Mouse (Mus musculus) MEL (cell line): Measurements from ENCODE around the gene Ttc36. TPM values are rescaled to one million over a fixed set of nuclear protein-coding genes. Genes with fewer than 3 reads are reported as not detected.

Source experiments
- DNase-seq: peaks from one replicate; pipeline ENCODE4 v3.0.0; 2011; ENCODE audit warnings: low read depth, low spot score
- H3K27ac ChIP-seq: 2 replicates; pipeline ENCODE4 v1.5.1; 2012; ENCODE audit warnings: low read depth, mild to moderate bottlenecking, control low read depth, low read length, moderate library complexity; ENCODE audit not compliant: control insufficient read depth
- H3K27me3 ChIP-seq, 2 experiments: fragments of 150-350 bp in 1 of 2; sonication (generic) in 1 of 2; 2 replicates each; pipeline ENCODE4 v1.6.1; 2012; ENCODE audit warnings: low read length in 2 of 2, mild to moderate bottlenecking in 2 of 2, improper control_type of control experiment in 1 of 2, moderate library complexity in 1 of 2; ENCODE audit not compliant: insufficient read depth in 2 of 2, control insufficient read depth in 1 of 2
- H3K36me3 ChIP-seq, 2 experiments: 2 replicates each; pipeline ENCODE4 v1.6.1; 2012 to 2014; ENCODE audit warnings: low read length in 2 of 2, improper control_type of control experiment in 1 of 2, inconsistent platforms in 1 of 2, mild to moderate bottlenecking in 1 of 2; ENCODE audit not compliant: insufficient read depth in 2 of 2, control insufficient read depth in 1 of 2
- H3K4me1 ChIP-seq, 2 experiments: fragments of 150-350 bp in 1 of 2; sonication (generic) in 1 of 2; 2 replicates each; pipeline ENCODE4 v1.6.1; 2012; ENCODE audit warnings: low read length in 2 of 2, improper control_type of control experiment in 1 of 2, mild to moderate bottlenecking in 1 of 2; ENCODE audit not compliant: insufficient read depth in 2 of 2, control insufficient read depth in 1 of 2
- H3K4me3 ChIP-seq, 2 experiments: fragments of 150-350 bp in 1 of 2; sonication (generic) in 1 of 2; 2 replicates each; pipeline ENCODE4 v1.5.1; 2012; ENCODE audit warnings: low read depth in 2 of 2, low read length in 2 of 2, mild to moderate bottlenecking in 2 of 2, moderate library complexity in 2 of 2, control low read depth in 1 of 2, improper control_type of control experiment in 1 of 2; ENCODE audit not compliant: control insufficient read depth in 1 of 2, insufficient read depth in 1 of 2
- H3K79me2 ChIP-seq: 2 replicates; pipeline ENCODE4 v1.6.1; 2012; ENCODE audit warnings: mild to moderate bottlenecking, low read length, moderate library complexity; ENCODE audit not compliant: control insufficient read depth, poor library complexity, insufficient read depth
- H3K9ac ChIP-seq: 2 replicates; pipeline ENCODE4 v1.6.1; 2012; ENCODE audit warnings: low read depth, mild to moderate bottlenecking, control low read depth, low read length, moderate library complexity; ENCODE audit not compliant: control insufficient read depth, poor library complexity, severe bottlenecking
- H3K9me3 ChIP-seq: fragments of 150-350 bp; sonication (generic); replicated peaks from 2 replicates; pipeline ENCODE4 v1.6.1; 2012; ENCODE audit warnings: mild to moderate bottlenecking, low read length, improper control_type of control experiment, moderate library complexity; ENCODE audit not compliant: insufficient read depth
- BHLHE40 ChIP-seq: IDR thresholded peaks from 2 replicates; pipeline ENCODE4 v1.6.1; 2012; ENCODE audit warnings: low read depth, mild to moderate bottlenecking, inconsistent platforms, low read length, improper control_type of control experiment, borderline replicate concordance
- CHD1 ChIP-seq: IDR thresholded peaks from 2 replicates; pipeline ENCODE4 v1.6.1; 2012; ENCODE audit warnings: low read depth, mild to moderate bottlenecking, inconsistent platforms, low read length, improper control_type of control experiment
- CHD2 ChIP-seq: IDR thresholded peaks from 2 replicates; pipeline ENCODE4 v1.6.1; 2011; ENCODE audit warnings: low read length, improper control_type of control experiment
- CTCF ChIP-seq, 3 experiments: IDR thresholded peaks in 2 of 3; conservative IDR thresholded peaks in 1 of 3; 2 replicates each; pipeline ENCODE4 v1.5.1; 2011 to 2012; ENCODE audit warnings: low read length in 3 of 3, low read depth in 2 of 3, mild to moderate bottlenecking in 2 of 3, improper control_type of control experiment in 1 of 3, inconsistent platforms in 1 of 3, mixed read lengths in 1 of 3, moderate library complexity in 1 of 3; ENCODE audit not compliant: control insufficient read depth in 1 of 3, insufficient read depth in 1 of 3, poor library complexity in 1 of 3, severe bottlenecking in 1 of 3
- E2F4 ChIP-seq: IDR thresholded peaks from 2 replicates; pipeline ENCODE4 v1.6.1; 2011; ENCODE audit warnings: low read depth, low read length, improper control_type of control experiment, borderline replicate concordance
- EP300 ChIP-seq, 2 experiments: IDR thresholded peaks; 2 replicates each; pipeline ENCODE4 v1.6.1; 2011; ENCODE audit warnings: improper control_type of control experiment in 2 of 2, low read length in 2 of 2, low read depth in 1 of 2, mild to moderate bottlenecking in 1 of 2
- ETS1 ChIP-seq: IDR thresholded peaks from 2 replicates; pipeline ENCODE4 v1.6.1; 2012; ENCODE audit warnings: low read depth, mild to moderate bottlenecking, inconsistent platforms, low read length, improper control_type of control experiment, moderate library complexity
- GABPA ChIP-seq: IDR thresholded peaks from 2 replicates; pipeline ENCODE4 v1.6.1; 2012; ENCODE audit warnings: low read depth, mild to moderate bottlenecking, inconsistent platforms, low read length, improper control_type of control experiment, moderate library complexity
- GATA1 ChIP-seq: IDR thresholded peaks from 2 replicates; pipeline ENCODE4 v1.6.1; 2011; ENCODE audit warnings: low read depth, low read length, improper control_type of control experiment
- HCFC1 ChIP-seq: IDR thresholded peaks from 2 replicates; pipeline ENCODE4 v1.6.1; 2012; ENCODE audit warnings: low read depth, mild to moderate bottlenecking, inconsistent platforms, low read length, improper control_type of control experiment, moderate library complexity
- MAX ChIP-seq: IDR thresholded peaks from 2 replicates; pipeline ENCODE4 v1.6.1; 2011; ENCODE audit warnings: low read length, improper control_type of control experiment
- MXI1 ChIP-seq: IDR thresholded peaks from 2 replicates; pipeline ENCODE4 v1.6.1; 2011; ENCODE audit warnings: mild to moderate bottlenecking, low read depth, low read length, improper control_type of control experiment
- MYB ChIP-seq: IDR thresholded peaks from 2 replicates; pipeline ENCODE4 v1.6.1; 2011; ENCODE audit warnings: mild to moderate bottlenecking, low read depth, low read length, improper control_type of control experiment
- NELFE ChIP-seq: IDR thresholded peaks from 2 replicates; pipeline ENCODE4 v1.6.1; 2011; ENCODE audit warnings: low read depth, low read length, improper control_type of control experiment
- NRF1 ChIP-seq: IDR thresholded peaks from 2 replicates; pipeline ENCODE4 v1.6.1; 2014; ENCODE audit warnings: low read depth, mild to moderate bottlenecking, inconsistent platforms, low read length, improper control_type of control experiment, moderate library complexity; ENCODE audit not compliant: poor library complexity, insufficient read depth, severe bottlenecking
- POLR2AphosphoS5 ChIP-seq: IDR thresholded peaks from 2 replicates; pipeline ENCODE4 v1.6.1; 2012; ENCODE audit warnings: low read depth, borderline replicate concordance, mild to moderate bottlenecking, inconsistent platforms, low read length, moderate library complexity, mixed read lengths
- RCOR1 ChIP-seq: IDR thresholded peaks from 2 replicates; pipeline ENCODE4 v1.6.1; 2012; ENCODE audit warnings: low read depth, mild to moderate bottlenecking, inconsistent platforms, low read length, improper control_type of control experiment
- SMC3 ChIP-seq: IDR thresholded peaks from 2 replicates; pipeline ENCODE4 v1.6.1; 2011; ENCODE audit warnings: low read depth, low read length, improper control_type of control experiment
- TAL1 ChIP-seq: IDR thresholded peaks from 2 replicates; pipeline ENCODE4 v1.6.1; 2012; ENCODE audit warnings: mild to moderate bottlenecking, inconsistent platforms, low read length, moderate library complexity, mixed read lengths
- TBP ChIP-seq: IDR thresholded peaks from 2 replicates; pipeline ENCODE4 v1.8.0; 2011; ENCODE audit warnings: low read depth, low read length, improper control_type of control experiment
- TCF12 ChIP-seq: IDR thresholded peaks from 2 replicates; pipeline ENCODE4 v1.6.1; 2014; ENCODE audit warnings: low read depth, mild to moderate bottlenecking, inconsistent platforms, low read length, improper control_type of control experiment, moderate library complexity
- USF1 ChIP-seq: IDR thresholded peaks from 2 replicates; pipeline ENCODE4 v1.6.1; 2014; ENCODE audit warnings: low read depth, mild to moderate bottlenecking, inconsistent platforms, low read length, improper control_type of control experiment, moderate library complexity
- USF2 ChIP-seq, 2 experiments: IDR thresholded peaks; 2 replicates each; pipeline ENCODE4 v1.6.1; 2011 to 2012; ENCODE audit warnings: improper control_type of control experiment in 2 of 2, low read length in 2 of 2, borderline replicate concordance in 1 of 2, inconsistent platforms in 1 of 2, low read depth in 1 of 2, mild to moderate bottlenecking in 1 of 2; ENCODE audit not compliant: insufficient read depth in 1 of 2
- ZC3H11A ChIP-seq: IDR thresholded peaks from 2 replicates; pipeline ENCODE4 v1.6.1; 2012; ENCODE audit warnings: low read depth, mild to moderate bottlenecking, inconsistent platforms, low read length, improper control_type of control experiment
- ZMIZ1 ChIP-seq: IDR thresholded peaks from 2 replicates; pipeline ENCODE4 v1.6.1; 2012; ENCODE audit warnings: low read depth, mild to moderate bottlenecking, inconsistent platforms, low read length, improper control_type of control experiment, moderate library complexity
- polyA plus RNA-seq, 2 experiments: library from polyadenylated mRNA; stranded (reverse) in 1 of 2; unstranded in 1 of 2; fragments of >175 nt in 1 of 2; fragments of >200 nt in 1 of 2; gene quantifications; 2 replicates each; pipeline versions ENCODE4 v1.2.1 to v1.2.4; 2012; ENCODE audit warnings: low replicate concordance in 2 of 2, low read depth in 1 of 2; ENCODE audit not compliant: insufficient read length in 2 of 2, insufficient read depth in 1 of 2, missing spikeins in 1 of 2
- total RNA-seq: library from RNA; depleted of rRNA; stranded (reverse); fragments of 300-350 nt; gene quantifications from 2 replicates; pipeline ENCODE4 v1.2.3, GENCODE M21; 2012

The Ttc36 gene
- total and polyA plus RNA-seq, 3 experiments = 0.49 TPM; not detected in 2

DNA sequence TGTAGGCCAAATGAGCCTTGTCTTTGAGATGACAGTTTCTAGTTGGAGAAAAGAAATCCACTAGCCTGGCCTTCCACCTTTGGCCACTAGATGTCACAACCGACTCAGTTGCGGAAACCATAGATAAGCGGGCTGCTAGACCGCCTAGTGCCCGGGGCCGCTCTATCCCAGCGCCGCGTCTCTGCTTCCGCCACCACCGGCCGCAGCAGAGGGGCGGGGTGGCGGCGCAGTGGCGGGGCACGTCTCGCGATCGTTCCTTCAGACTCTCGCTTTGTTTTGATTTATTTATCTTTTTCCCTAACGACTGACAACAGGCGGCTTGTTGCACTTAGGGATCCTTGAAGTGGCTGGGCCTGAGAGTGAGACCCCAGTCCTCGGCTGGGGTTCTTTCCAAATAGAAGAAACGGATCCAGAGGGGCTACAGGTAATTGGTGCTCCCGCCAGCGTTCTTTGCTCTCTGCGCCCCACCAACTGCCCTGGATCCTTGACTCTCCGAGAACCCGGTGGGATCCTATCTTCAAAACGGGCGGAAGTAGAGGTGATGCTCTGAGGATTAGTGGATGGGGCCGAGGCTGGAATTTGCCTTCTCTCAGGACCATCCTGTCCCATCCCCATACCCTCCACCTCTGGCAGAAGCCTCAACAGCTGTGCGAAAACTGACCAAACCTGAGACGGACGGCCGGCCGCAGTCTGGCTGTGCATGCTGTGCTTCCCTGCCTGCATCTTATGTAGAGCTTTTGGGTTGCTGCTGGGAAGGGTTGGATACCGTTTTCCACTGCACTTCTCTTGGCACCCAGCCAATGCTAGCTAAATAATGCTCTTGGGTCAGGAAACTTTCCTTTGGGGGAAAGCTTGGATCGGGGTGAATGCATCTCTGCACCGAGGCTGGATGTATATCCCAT, 29.9 kb downstream of the Ttc36 start (continued):
- TF ChIP-seq ZC3H11A = no peak
- TF ChIP-seq MXI1 = peak; percentile 84
- TF ChIP-seq HCFC1 = peak; percentile 97
- peak; percentile 93 for TF ChIP-seq CHD2
- TF ChIP-seq ETS1 = peak; percentile 79
- TF ChIP-seq CHD1 = 0 out of 2 replicates have a peak, but pooled peaks have one; percentile 40
- no peak for TF ChIP-seq E2F4
- TF ChIP-seq MYB = no peak; the same call in 1 of the 2 replicates
- no peak for TF ChIP-seq TAL1
- TF ChIP-seq POLR2AphosphoS5 = no peak
- no peak for TF ChIP-seq ZMIZ1
- TF ChIP-seq NELFE = peak; percentile 64
- TF ChIP-seq MAX = peak; percentile 74
- TF ChIP-seq TBP = peak; percentile 90
- peak; percentile 67 for TF ChIP-seq RCOR1
- TF ChIP-seq BHLHE40 = no peak; the same call in 1 of the 2 replicates
- no peak for TF ChIP-seq USF2 (IDR thresholded peaks at IDR 0.05; ENCODE audit: borderline replicate concordance in 1 of 2, insufficient read depth in 1 of 2, low read depth in 1 of 2, low read length in 2 of 2)
- TF ChIP-seq USF1 = 0 out of 2 replicates have a peak, but pooled peaks have one; percentile 26
- TF ChIP-seq CTCF (IDR thresholded peaks at IDR 0.05 in 2 of 3, conservative IDR thresholded peaks at IDR 0.05 in 1 of 3; ENCODE audit: control insufficient read depth in 1 of 3, insufficient read depth in 1 of 3, low read depth in 2 of 3, low read length in 3 of 3, poor library complexity in 1 of 3, severe bottlenecking in 1 of 3) = peak; percentile 71 to 90 (median 88)
- peak; percentile 38 for TF ChIP-seq SMC3
- TF ChIP-seq, all 39 proteins: peak for 23

DNA sequence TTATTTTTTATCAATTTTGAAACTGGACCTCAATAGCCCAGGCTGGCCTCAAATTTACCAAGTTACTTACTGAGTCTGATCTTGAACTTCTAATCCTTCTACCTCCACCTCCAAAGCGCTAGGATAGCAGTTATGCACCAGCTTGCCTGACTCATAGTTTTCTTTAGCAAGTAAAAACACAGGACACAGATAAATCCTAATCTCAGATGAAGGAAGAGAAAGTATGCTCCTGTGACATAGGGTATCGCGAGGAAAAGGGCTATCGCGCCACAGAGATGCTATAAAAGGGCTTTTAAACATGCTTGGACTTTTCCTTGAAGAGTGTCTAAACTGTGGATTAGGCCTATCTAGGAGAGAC, 30.5 kb downstream of the Ttc36 start:
- Histone ChIP-seq H3K79me2 (peaks cover 5% of the 10 kb centered on the region), H3K27ac (peak overlapping the region; percentile 98), H3K27me3 (no peaks in the 10 kb centered on the region), H3K9me3 (no peaks in the 10 kb centered on the region), H3K4me3 (peak overlapping the region; percentile 48 to 59), H3K4me1 (peaks cover 0 to 8% of the 10 kb centered on the region in 2 experiments; a peak in 1 of 4 replicates), H3K36me3 (peaks cover 0 to 9% of the 10 kb centered on the region in 2 experiments; a peak in 2 of 4 replicates), H3K9ac (peak overlapping the region; percentile 68)
- DNase-seq = no peak
- 0 out of 2 replicates have a peak, but pooled peaks have one; percentile 2 for TF ChIP-seq GATA1
- no peak for TF ChIP-seq ETS1
- TF ChIP-seq EP300 (IDR thresholded peaks at IDR 0.05; ENCODE audit: low read depth in 1 of 2, low read length in 2 of 2) = 0 out of 4 replicates have a peak, but pooled peaks of 1 of the 2 experiments have one; percentile 22
- no peak for TF ChIP-seq USF1
- TF ChIP-seq GABPA = no peak
- 0 out of 2 replicates have a peak, but pooled peaks have one; percentile 68 for TF ChIP-seq CHD1
- no peak for TF ChIP-seq TCF12
- no peak for TF ChIP-seq NRF1
